In the genomic region with DNA sequence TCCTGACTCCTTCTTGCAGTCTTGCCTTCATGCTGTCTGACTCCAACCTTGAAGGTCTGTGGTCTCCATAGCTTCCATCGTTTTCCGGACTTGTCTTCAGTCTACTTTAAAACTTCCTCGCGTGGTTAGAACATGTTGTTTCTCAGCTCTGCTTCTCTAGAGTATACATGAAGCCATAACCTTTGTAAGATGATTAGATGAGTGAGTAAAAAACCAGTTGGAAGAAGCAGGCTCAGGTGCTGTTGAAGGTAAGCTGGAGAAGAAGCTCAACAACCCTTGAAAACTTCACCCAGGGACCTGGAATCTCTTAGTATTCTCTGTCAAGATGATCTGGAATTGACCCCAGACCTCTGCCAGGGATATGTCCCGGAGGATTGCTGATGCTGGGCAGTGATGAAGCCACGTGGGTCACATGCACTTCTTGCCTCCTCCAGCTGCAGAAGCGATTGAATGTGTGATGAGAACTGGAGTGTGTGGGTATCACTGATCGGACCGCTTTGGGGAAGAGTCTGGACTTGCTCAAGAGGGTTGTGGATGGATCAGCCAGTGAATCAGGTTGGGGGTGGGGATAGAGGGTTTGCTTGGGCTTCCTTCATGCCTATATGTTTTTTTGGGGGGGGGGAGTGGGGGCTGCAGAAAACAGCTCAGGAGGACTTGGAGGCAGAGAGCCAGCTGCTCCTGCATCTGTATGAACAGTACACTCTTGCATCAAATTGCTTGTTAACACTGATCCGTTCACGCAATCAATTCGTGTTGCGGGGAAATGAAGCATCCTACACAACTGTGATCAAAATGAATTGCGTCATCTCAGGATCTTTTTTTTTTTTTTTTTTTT, we compare ENCODE assay signal across 19 mouse cellular contexts. TPM values are rescaled to one million over a fixed set of nuclear protein-coding genes. Genes with fewer than 3 reads are reported as not detected.
DNase-seq lines count a peak whose midpoint lies in the region; ATAC-seq and TF ChIP-seq lines count a peak whose summit lies in the region.
"Had no signal": no experiment of that assay in that cellular context is flagged by ENCODE, and none has a peak within 500 bp of the region (broad histone marks: within the 10 kb centered on the region; RNA-seq: fewer than 3 reads in every experiment).

No protein-coding gene starts in this region.

- TF ChIP-seq CTCF in brain, embryonic 14.5 days (IDR thresholded peaks at IDR 0.05; ENCODE audit: borderline replicate concordance, extremely low read depth, insufficient read depth, insufficient read length), result no peak
- no peak for TF ChIP-seq CTCF in midbrain, postnatal 0 days (IDR thresholded peaks at IDR 0.05)
- no peak for TF ChIP-seq CTCF in kidney, adult 2 months (conservative IDR thresholded peaks at IDR 0.05; ENCODE audit: insufficient read depth, insufficient read length, low read depth, low read length)

- 66% methylated on average over 14 of the region's 14 CpGs for WGBS in hindbrain, embryonic 15.5 days
- 66% methylated on average over 14 of the region's 14 CpGs for WGBS in midbrain, postnatal 0 days
- 83% methylated on average over 14 of the region's 14 CpGs for WGBS in kidney, adult 2 months

- no peak overlapping the region for H3K4me3 ChIP-seq in hindbrain, embryonic 15.5 days
- H3K4me3 ChIP-seq in midbrain, postnatal 0 days (ENCODE audit: low read depth, low read length), result no peak overlapping the region
- H3K4me3 ChIP-seq in kidney, adult 2 months (ENCODE audit: insufficient read depth, low read depth, low read length), result no peak overlapping the region
- H3K4me3 ChIP-seq: liver, embryonic 15.5 days had no signal

- ATAC-seq in hindbrain, embryonic 15.5 days (ENCODE audit: low FRiP score, low read depth), result peak; percentile 79
- peak; percentile 82 for ATAC-seq in midbrain, postnatal 0 days (ENCODE audit: low FRiP score)
- no peak for ATAC-seq in activated CD4-positive, CD25-positive, alpha-beta regulatory T cell, adult 4 months
- ATAC-seq: CD4-positive, CD25-positive, alpha-beta regulatory T cell, adult 4 months had no signal

- H3K27ac ChIP-seq in hindbrain, embryonic 15.5 days (replicated peaks), result peak overlapping the region; percentile 75
- peak overlapping the region; percentile 26; the same call in 1 of the 2 replicates for H3K27ac ChIP-seq in midbrain, postnatal 0 days (ENCODE audit: low read depth, low read length)
- H3K27ac ChIP-seq in kidney, adult 2 months (ENCODE audit: insufficient read depth, low read depth, low read length), result no peak overlapping the region
- H3K27ac ChIP-seq: liver, embryonic 15.5 days had no signal

- H3K27me3 ChIP-seq in hindbrain, embryonic 15.5 days, result no peaks in the 10 kb centered on the region
- no peaks in the 10 kb centered on the region for H3K27me3 ChIP-seq in midbrain, postnatal 0 days (ENCODE audit: insufficient read depth, low read length)
- H3K27me3 ChIP-seq in kidney, adult 2 months (replicated peaks; ENCODE audit: control insufficient read depth, insufficient read depth, low read length), result no peaks in the 10 kb centered on the region
- H3K27me3 ChIP-seq: liver, embryonic 15.5 days had no signal

- no peak overlapping the region for H3K9ac ChIP-seq in hindbrain, embryonic 15.5 days
- no peak overlapping the region for H3K9ac ChIP-seq in midbrain, postnatal 0 days (replicated peaks; ENCODE audit: low read length, poor library complexity, severe bottlenecking)
- H3K9ac ChIP-seq: liver, embryonic 15.5 days had no signal

- H3K4me2 ChIP-seq in hindbrain, embryonic 15.5 days, result no peak overlapping the region
- no peak overlapping the region for H3K4me2 ChIP-seq in midbrain, postnatal 0 days (ENCODE audit: low read depth, low read length, poor library complexity, severe bottlenecking)
- H3K4me2 ChIP-seq: heart, embryonic 11.5 days; liver, embryonic 15.5 days had no signal

- no peaks in the 10 kb centered on the region for H3K36me3 ChIP-seq in hindbrain, embryonic 15.5 days
- H3K36me3 ChIP-seq in midbrain, postnatal 0 days (ENCODE audit: insufficient read depth, low read length), result no peaks in the 10 kb centered on the region
- no peaks in the 10 kb centered on the region for H3K36me3 ChIP-seq in kidney, adult 2 months (ENCODE audit: control insufficient read depth, insufficient read depth, low read length)
- H3K36me3 ChIP-seq: G1E; liver, embryonic 15.5 days had no signal

- no peaks in the 10 kb centered on the region for H3K9me3 ChIP-seq in hindbrain, embryonic 15.5 days
- H3K9me3 ChIP-seq in midbrain, postnatal 0 days (ENCODE audit: low read length), result no peaks in the 10 kb centered on the region
- H3K9me3 ChIP-seq: G1E; liver, embryonic 15.5 days had no signal

- no peak for TF ChIP-seq POLR2A in brain, embryonic 14.5 days (IDR thresholded peaks at IDR 0.05; ENCODE audit: borderline replicate concordance, extremely low read depth, insufficient read depth, insufficient read length, poor library complexity, severe bottlenecking)
- no peak for TF ChIP-seq POLR2A in kidney, adult 2 months (IDR thresholded peaks at IDR 0.05; ENCODE audit: low read depth, low read length)

- peak; percentile 52 for DNase-seq in MN1 (ENCODE audit: low spot score)
- peak; percentile 62 for DNase-seq in brain, embryonic 14.5 days (ENCODE audit: low read depth)
- DNase-seq in midbrain, postnatal 0 days (ENCODE audit: low spot score), result peak; percentile 32
- no peak for DNase-seq in kidney, adult 2 months
- no peak for DNase-seq in right cerebral cortex, adult 2 months (ENCODE audit: low spot score in 2 of 2)
- DNase-seq: adrenal gland, adult 2 months; cerebellum, postnatal 36 days; gastrocnemius, postnatal 25 days; heart, postnatal 14 days; lung, postnatal 10 days; thymus, postnatal 14 days had no signal

- peaks cover 21% of the 10 kb centered on the region for H3K4me1 ChIP-seq in hindbrain, embryonic 15.5 days (replicated peaks)
- H3K4me1 ChIP-seq in midbrain, postnatal 0 days (ENCODE audit: insufficient read depth, low read length), result no peaks in the 10 kb centered on the region
- H3K4me1 ChIP-seq in kidney, adult 2 months (ENCODE audit: control insufficient read depth, insufficient read depth, low read length), result no peaks in the 10 kb centered on the region
- H3K4me1 ChIP-seq: liver, embryonic 15.5 days had no signal

RNA-seq across cellular contexts. Expression of gene Slc6a12, which starts 59.2 kb away (rescaled TPM):
- 1.1 and 1.5 TPM in 2 replicates for polyA plus RNA-seq in brain, embryonic 14.5 days (2012; rRNA removed)
- polyA plus RNA-seq in hindbrain, embryonic 15.5 days (2015; fragmentation: Nextera tagmentation; extraction: Ambion mirVana), result 1.3 and 2.4 TPM in 2 replicates
- 12.4 and 13.0 TPM in 2 replicates for total RNA-seq in midbrain, postnatal 0 days (2014; rRNA removed)
- polyA plus RNA-seq in midbrain, postnatal 0 days (2015; fragmentation: Nextera tagmentation; extraction: Ambion mirVana), result 8.1 and 8.2 TPM in 2 replicates
- polyA plus RNA-seq in activated CD4-positive, CD25-positive, alpha-beta regulatory T cell, adult 4 months (2017; shearing (Covaris generic)), result not detected
- polyA plus RNA-seq in kidney, adult 2 months (2012; rRNA removed), result 6.5 and 8.2 TPM in 2 replicates
- total RNA-seq: G1E; heart, postnatal 14 days had no signal
- polyA plus RNA-seq: CD4-positive, CD25-positive, alpha-beta regulatory T cell, adult 4 months; G1E; intestine, embryonic 14.5 days; stomach, embryonic 14.5 days had no signal

Comparison
In these comparisons a context has a peak if more than half of its experiments do, and no peak if none do; other contexts are left out.
1. DNase-seq: peak in MN1 (single experiment), brain, embryonic 14.5 days (single experiment) and midbrain, postnatal 0 days (single experiment); none in kidney, adult 2 months (single experiment) and right cerebral cortex, adult 2 months (0 of 2).